Mouse (Mus musculus): ENCODE results near the gene Gm2a. TPM values are rescaled to one million over a fixed set of nuclear protein-coding genes. Genes with fewer than 3 reads are reported as not detected.

Gm2a gene
- polyA plus RNA-seq, 1 experiment from 2014 or later, result 15.6 TPM

Other genes starting within 250 kb of the Gm2a start
- gene Lyrm7, start 237.2 kb upstream of the Gm2a start, polyA plus RNA-seq (2014; fragmentation: Nextera tagmentation; extraction: Ambion mirVana), result 9.7 and 11.2 TPM in 2 replicates
- 654 and 669 TPM in 2 replicates for gene Hint1, start 231.7 kb upstream of the Gm2a start, polyA plus RNA-seq (2014; fragmentation: Nextera tagmentation; extraction: Ambion mirVana)
- 91.4 and 114 TPM in 2 replicates for gene Gpx3, start 195.7 kb upstream of the Gm2a start, polyA plus RNA-seq (2014; fragmentation: Nextera tagmentation; extraction: Ambion mirVana)
- 9.8 and 10.3 TPM in 2 replicates for gene Tnip1, start 135.2 kb upstream of the Gm2a start, polyA plus RNA-seq (2014; fragmentation: Nextera tagmentation; extraction: Ambion mirVana)
- gene Anxa6, start 64.7 kb upstream of the Gm2a start, polyA plus RNA-seq (2014; fragmentation: Nextera tagmentation; extraction: Ambion mirVana), result 90.2 and 91.6 TPM in 2 replicates
- gene Ccdc69, start 20.0 kb upstream of the Gm2a start, polyA plus RNA-seq (2014; fragmentation: Nextera tagmentation; extraction: Ambion mirVana), result 0.36 and 1.1 TPM in 2 replicates
- gene Slc36a3, start 53.6 kb downstream of the Gm2a start, polyA plus RNA-seq (2014; fragmentation: Nextera tagmentation; extraction: Ambion mirVana), result not detected in 2 replicates
- gene Slc36a2, start 87.0 kb downstream of the Gm2a start, polyA plus RNA-seq (2014; fragmentation: Nextera tagmentation; extraction: Ambion mirVana), result 0.65 and 0.67 TPM in 2 replicates
- gene Slc36a1, start 106.2 kb downstream of the Gm2a start, polyA plus RNA-seq (2014; fragmentation: Nextera tagmentation; extraction: Ambion mirVana), result 2.0 and 3.2 TPM in 2 replicates
- gene Fat2, start 238.4 kb downstream of the Gm2a start, polyA plus RNA-seq (2014; fragmentation: Nextera tagmentation; extraction: Ambion mirVana), result 0.06 and 0.08 TPM in 2 replicates